Mouse (Mus musculus) MEL (cell line): ENCODE measurements around the gene Cyb5d1. TPM values are rescaled to one million over a fixed set of nuclear protein-coding genes. Genes with fewer than 3 reads are reported as not detected.
A peak's percentile ranks its signal among the peaks of the same experiment; 100 is the strongest.

Source experiments
- DNase-seq: peaks from one replicate; pipeline ENCODE4 v3.0.0; 2011; ENCODE audit warnings: low read depth, low spot score
- H3K27ac ChIP-seq: 2 replicates; pipeline ENCODE4 v1.5.1; 2012; ENCODE audit warnings: low read depth, mild to moderate bottlenecking, control low read depth, low read length, moderate library complexity; ENCODE audit not compliant: control insufficient read depth
- H3K27me3 ChIP-seq, 2 experiments: fragments of 150-350 bp in 1 of 2; sonication (generic) in 1 of 2; 2 replicates each; pipeline ENCODE4 v1.6.1; 2012; ENCODE audit warnings: low read length in 2 of 2, mild to moderate bottlenecking in 2 of 2, improper control_type of control experiment in 1 of 2, moderate library complexity in 1 of 2; ENCODE audit not compliant: insufficient read depth in 2 of 2, control insufficient read depth in 1 of 2
- H3K36me3 ChIP-seq, 2 experiments: 2 replicates each; pipeline ENCODE4 v1.6.1; 2012 to 2014; ENCODE audit warnings: low read length in 2 of 2, improper control_type of control experiment in 1 of 2, inconsistent platforms in 1 of 2, mild to moderate bottlenecking in 1 of 2; ENCODE audit not compliant: insufficient read depth in 2 of 2, control insufficient read depth in 1 of 2
- H3K4me1 ChIP-seq, 2 experiments: fragments of 150-350 bp in 1 of 2; sonication (generic) in 1 of 2; 2 replicates each; pipeline ENCODE4 v1.6.1; 2012; ENCODE audit warnings: low read length in 2 of 2, improper control_type of control experiment in 1 of 2, mild to moderate bottlenecking in 1 of 2; ENCODE audit not compliant: insufficient read depth in 2 of 2, control insufficient read depth in 1 of 2
- H3K4me3 ChIP-seq, 2 experiments: fragments of 150-350 bp in 1 of 2; sonication (generic) in 1 of 2; 2 replicates each; pipeline ENCODE4 v1.5.1; 2012; ENCODE audit warnings: low read depth in 2 of 2, low read length in 2 of 2, mild to moderate bottlenecking in 2 of 2, moderate library complexity in 2 of 2, control low read depth in 1 of 2, improper control_type of control experiment in 1 of 2; ENCODE audit not compliant: control insufficient read depth in 1 of 2, insufficient read depth in 1 of 2
- H3K79me2 ChIP-seq: 2 replicates; pipeline ENCODE4 v1.6.1; 2012; ENCODE audit warnings: mild to moderate bottlenecking, low read length, moderate library complexity; ENCODE audit not compliant: control insufficient read depth, poor library complexity, insufficient read depth
- H3K9ac ChIP-seq: 2 replicates; pipeline ENCODE4 v1.6.1; 2012; ENCODE audit warnings: low read depth, mild to moderate bottlenecking, control low read depth, low read length, moderate library complexity; ENCODE audit not compliant: control insufficient read depth, poor library complexity, severe bottlenecking
- H3K9me3 ChIP-seq: fragments of 150-350 bp; sonication (generic); replicated peaks from 2 replicates; pipeline ENCODE4 v1.6.1; 2012; ENCODE audit warnings: mild to moderate bottlenecking, low read length, improper control_type of control experiment, moderate library complexity; ENCODE audit not compliant: insufficient read depth
- BHLHE40 ChIP-seq: IDR thresholded peaks from 2 replicates; pipeline ENCODE4 v1.6.1; 2012; ENCODE audit warnings: low read depth, mild to moderate bottlenecking, inconsistent platforms, low read length, improper control_type of control experiment, borderline replicate concordance
- CHD1 ChIP-seq: IDR thresholded peaks from 2 replicates; pipeline ENCODE4 v1.6.1; 2012; ENCODE audit warnings: low read depth, mild to moderate bottlenecking, inconsistent platforms, low read length, improper control_type of control experiment
- CHD2 ChIP-seq: IDR thresholded peaks from 2 replicates; pipeline ENCODE4 v1.6.1; 2011; ENCODE audit warnings: low read length, improper control_type of control experiment
- CTCF ChIP-seq, 3 experiments: IDR thresholded peaks in 2 of 3; conservative IDR thresholded peaks in 1 of 3; 2 replicates each; pipeline ENCODE4 v1.5.1; 2011 to 2012; ENCODE audit warnings: low read length in 3 of 3, low read depth in 2 of 3, mild to moderate bottlenecking in 2 of 3, improper control_type of control experiment in 1 of 3, inconsistent platforms in 1 of 3, mixed read lengths in 1 of 3, moderate library complexity in 1 of 3; ENCODE audit not compliant: control insufficient read depth in 1 of 3, insufficient read depth in 1 of 3, poor library complexity in 1 of 3, severe bottlenecking in 1 of 3
- E2F4 ChIP-seq: IDR thresholded peaks from 2 replicates; pipeline ENCODE4 v1.6.1; 2011; ENCODE audit warnings: low read depth, low read length, improper control_type of control experiment, borderline replicate concordance
- EP300 ChIP-seq, 2 experiments: IDR thresholded peaks; 2 replicates each; pipeline ENCODE4 v1.6.1; 2011; ENCODE audit warnings: improper control_type of control experiment in 2 of 2, low read length in 2 of 2, low read depth in 1 of 2, mild to moderate bottlenecking in 1 of 2
- ETS1 ChIP-seq: IDR thresholded peaks from 2 replicates; pipeline ENCODE4 v1.6.1; 2012; ENCODE audit warnings: low read depth, mild to moderate bottlenecking, inconsistent platforms, low read length, improper control_type of control experiment, moderate library complexity
- HCFC1 ChIP-seq: IDR thresholded peaks from 2 replicates; pipeline ENCODE4 v1.6.1; 2012; ENCODE audit warnings: low read depth, mild to moderate bottlenecking, inconsistent platforms, low read length, improper control_type of control experiment, moderate library complexity
- KAT2A ChIP-seq: conservative IDR thresholded peaks from 2 replicates; pipeline ENCODE4 v1.6.1; 2012; ENCODE audit warnings: low read depth, low read length, improper control_type of control experiment, inconsistent platforms
- MAZ ChIP-seq: IDR thresholded peaks from 2 replicates; pipeline ENCODE4 v1.6.1; 2012; ENCODE audit warnings: low read depth, mild to moderate bottlenecking, inconsistent platforms, low read length, improper control_type of control experiment
- MEF2A ChIP-seq: IDR thresholded peaks from 2 replicates; pipeline ENCODE4 v1.6.1; 2014; ENCODE audit warnings: low read depth, mild to moderate bottlenecking, inconsistent platforms, low read length, improper control_type of control experiment; ENCODE audit not compliant: poor library complexity, insufficient replicate concordance, severe bottlenecking; ENCODE audit errors: extremely low read depth
- MYB ChIP-seq: IDR thresholded peaks from 2 replicates; pipeline ENCODE4 v1.6.1; 2011; ENCODE audit warnings: mild to moderate bottlenecking, low read depth, low read length, improper control_type of control experiment
- NELFE ChIP-seq: IDR thresholded peaks from 2 replicates; pipeline ENCODE4 v1.6.1; 2011; ENCODE audit warnings: low read depth, low read length, improper control_type of control experiment
- POLR2A ChIP-seq, 2 experiments: IDR thresholded peaks; 2 replicates each; pipeline ENCODE4 v1.6.1; 2011 to 2012; ENCODE audit warnings: low read length in 2 of 2, mild to moderate bottlenecking in 2 of 2, control low read depth in 1 of 2, improper control_type of control experiment in 1 of 2, low read depth in 1 of 2, moderate library complexity in 1 of 2; ENCODE audit not compliant: control insufficient read depth in 1 of 2, insufficient read depth in 1 of 2, poor library complexity in 1 of 2
- POLR2AphosphoS2 ChIP-seq: IDR thresholded peaks from 2 replicates; pipeline ENCODE4 v1.6.1; 2011; ENCODE audit warnings: low read length, improper control_type of control experiment
- RAD21 ChIP-seq: IDR thresholded peaks from 2 replicates; pipeline ENCODE4 v1.6.1; 2011; ENCODE audit warnings: mild to moderate bottlenecking, low read depth, low read length, improper control_type of control experiment
- RCOR1 ChIP-seq: IDR thresholded peaks from 2 replicates; pipeline ENCODE4 v1.6.1; 2012; ENCODE audit warnings: low read depth, mild to moderate bottlenecking, inconsistent platforms, low read length, improper control_type of control experiment
- SIN3A ChIP-seq: IDR thresholded peaks from 2 replicates; pipeline ENCODE4 v1.6.1; 2012; ENCODE audit warnings: low read length, improper control_type of control experiment, inconsistent platforms
- TAL1 ChIP-seq: IDR thresholded peaks from 2 replicates; pipeline ENCODE4 v1.6.1; 2012; ENCODE audit warnings: mild to moderate bottlenecking, inconsistent platforms, low read length, moderate library complexity, mixed read lengths
- TCF12 ChIP-seq: IDR thresholded peaks from 2 replicates; pipeline ENCODE4 v1.6.1; 2014; ENCODE audit warnings: low read depth, mild to moderate bottlenecking, inconsistent platforms, low read length, improper control_type of control experiment, moderate library complexity
- UBTF ChIP-seq: IDR thresholded peaks from 2 replicates; pipeline ENCODE4 v1.6.1; 2012; ENCODE audit warnings: low read depth, mild to moderate bottlenecking, inconsistent platforms, low read length, improper control_type of control experiment, moderate library complexity, borderline replicate concordance; ENCODE audit not compliant: insufficient read depth
- USF1 ChIP-seq: IDR thresholded peaks from 2 replicates; pipeline ENCODE4 v1.6.1; 2014; ENCODE audit warnings: low read depth, mild to moderate bottlenecking, inconsistent platforms, low read length, improper control_type of control experiment, moderate library complexity
- ZC3H11A ChIP-seq: IDR thresholded peaks from 2 replicates; pipeline ENCODE4 v1.6.1; 2012; ENCODE audit warnings: low read depth, mild to moderate bottlenecking, inconsistent platforms, low read length, improper control_type of control experiment
- ZKSCAN1 ChIP-seq: IDR thresholded peaks from 2 replicates; pipeline ENCODE4 v1.6.1; 2012; ENCODE audit warnings: low read depth, mild to moderate bottlenecking, inconsistent platforms, low read length, improper control_type of control experiment, moderate library complexity
- ZMIZ1 ChIP-seq: IDR thresholded peaks from 2 replicates; pipeline ENCODE4 v1.6.1; 2012; ENCODE audit warnings: low read depth, mild to moderate bottlenecking, inconsistent platforms, low read length, improper control_type of control experiment, moderate library complexity
- ZNF384 ChIP-seq: IDR thresholded peaks from 2 replicates; pipeline ENCODE4 v1.6.1; 2012; ENCODE audit warnings: low read depth, mild to moderate bottlenecking, inconsistent platforms, low read length, improper control_type of control experiment
- polyA plus RNA-seq, 2 experiments: library from polyadenylated mRNA; stranded (reverse) in 1 of 2; unstranded in 1 of 2; fragments of >175 nt in 1 of 2; fragments of >200 nt in 1 of 2; gene quantifications; 2 replicates each; pipeline versions ENCODE4 v1.2.1 to v1.2.4; 2012; ENCODE audit warnings: low replicate concordance in 2 of 2, low read depth in 1 of 2; ENCODE audit not compliant: insufficient read length in 2 of 2, insufficient read depth in 1 of 2, missing spikeins in 1 of 2
- total RNA-seq: library from RNA; depleted of rRNA; stranded (reverse); fragments of 300-350 nt; gene quantifications from 2 replicates; pipeline ENCODE4 v1.2.3, GENCODE M21; 2012

Cyb5d1 gene
- total and polyA plus RNA-seq, 3 experiments: 21.3 to 39.6 TPM; not detected in 1

DNA sequence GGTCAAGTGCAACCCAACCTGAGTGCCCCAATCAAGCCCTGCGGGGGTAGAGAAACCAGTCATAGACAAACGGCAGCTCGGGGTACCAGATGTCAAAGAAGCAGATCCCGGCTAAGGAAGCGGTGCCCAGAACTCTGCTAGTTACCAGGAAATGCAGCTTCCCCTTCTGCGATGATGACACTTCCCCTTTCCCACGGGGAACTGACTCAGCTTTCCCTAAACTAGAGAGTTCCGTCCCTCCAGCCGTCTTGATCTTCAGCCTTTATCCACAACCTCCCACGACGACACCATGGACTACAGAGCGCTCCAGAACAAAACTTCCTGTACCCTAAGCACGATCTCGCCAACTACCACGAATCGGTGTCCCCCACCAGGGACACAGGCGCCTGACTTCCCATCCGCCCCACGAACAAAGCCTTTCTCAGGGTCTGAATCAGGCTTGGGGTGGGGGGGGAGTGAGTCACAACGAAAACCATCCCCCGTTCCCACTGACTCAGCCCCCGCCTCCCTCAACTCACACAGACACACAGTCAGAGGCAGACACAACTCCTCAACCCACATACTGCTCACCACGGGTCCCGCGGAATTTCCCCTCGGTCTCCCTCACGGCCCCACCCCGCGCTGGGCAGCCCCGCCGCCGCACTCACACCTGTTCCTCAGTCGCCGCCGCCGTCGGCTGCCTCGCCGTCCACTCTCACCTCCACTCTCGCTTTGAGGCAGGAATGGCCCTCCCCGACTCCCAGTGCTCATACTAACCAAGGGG lies 15.1 kb upstream of the Cyb5d1 start (continued):
- peak; percentile 52 for TF ChIP-seq NELFE
- TF ChIP-seq POLR2A (IDR thresholded peaks at IDR 0.05; ENCODE audit: control insufficient read depth in 1 of 2, insufficient read depth in 1 of 2, low read depth in 1 of 2, low read length in 2 of 2, poor library complexity in 1 of 2): peak in 1 of 2 experiments; percentile 43; a peak in 2 of 4 replicates
- TF ChIP-seq MYB: no peak
- TF ChIP-seq USF1: no peak
- TF ChIP-seq MEF2A: no peak
- no peak for TF ChIP-seq ZC3H11A
- TF ChIP-seq CHD1: peak; percentile 64; the same call in 1 of the 2 replicates
- TF ChIP-seq BHLHE40: peak; percentile 49; the same call in 1 of the 2 replicates

DNA sequence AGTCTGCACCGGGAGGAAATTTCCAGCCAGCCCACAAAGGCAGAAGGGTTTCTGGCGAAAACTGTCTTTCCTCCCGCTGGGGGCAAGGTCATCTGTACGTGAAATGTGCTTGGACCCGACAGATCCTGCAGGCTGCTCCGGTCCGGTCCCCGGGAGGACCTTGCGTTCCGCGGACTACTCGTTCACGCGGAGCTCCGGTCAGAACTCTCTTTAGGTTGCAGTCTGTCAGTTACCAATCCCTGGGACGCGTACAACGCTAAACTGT lies 14.5 kb upstream of the Cyb5d1 start:
- H3K4me1 ChIP-seq: peaks cover 17 to 36% of the 10 kb centered on the region in 2 experiments
- TF ChIP-seq RAD21 (no peak), CHD2 (no peak), MAZ (no peak), POLR2A (IDR thresholded peaks at IDR 0.05; ENCODE audit: control insufficient read depth in 1 of 2, insufficient read depth in 1 of 2, low read depth in 1 of 2, low read length in 2 of 2, poor library complexity in 1 of 2) (no peak), HCFC1 (no peak), ZKSCAN1 (no peak), TAL1 (no peak), TCF12 (no peak)
- H3K27ac ChIP-seq: peak overlapping the region; percentile 91
- peak overlapping the region; percentile 62 to 79 for H3K4me3 ChIP-seq
- peaks cover 59% of the 10 kb centered on the region for H3K79me2 ChIP-seq
- no peaks in the 10 kb centered on the region for H3K9me3 ChIP-seq
- H3K27me3 ChIP-seq: no peaks in the 10 kb centered on the region
- H3K9ac ChIP-seq: peak overlapping the region; percentile 87
- H3K36me3 ChIP-seq: peaks cover 0 to 29% of the 10 kb centered on the region in 2 experiments; a peak in 3 of 4 replicates
- DNase-seq: no peak

DNA sequence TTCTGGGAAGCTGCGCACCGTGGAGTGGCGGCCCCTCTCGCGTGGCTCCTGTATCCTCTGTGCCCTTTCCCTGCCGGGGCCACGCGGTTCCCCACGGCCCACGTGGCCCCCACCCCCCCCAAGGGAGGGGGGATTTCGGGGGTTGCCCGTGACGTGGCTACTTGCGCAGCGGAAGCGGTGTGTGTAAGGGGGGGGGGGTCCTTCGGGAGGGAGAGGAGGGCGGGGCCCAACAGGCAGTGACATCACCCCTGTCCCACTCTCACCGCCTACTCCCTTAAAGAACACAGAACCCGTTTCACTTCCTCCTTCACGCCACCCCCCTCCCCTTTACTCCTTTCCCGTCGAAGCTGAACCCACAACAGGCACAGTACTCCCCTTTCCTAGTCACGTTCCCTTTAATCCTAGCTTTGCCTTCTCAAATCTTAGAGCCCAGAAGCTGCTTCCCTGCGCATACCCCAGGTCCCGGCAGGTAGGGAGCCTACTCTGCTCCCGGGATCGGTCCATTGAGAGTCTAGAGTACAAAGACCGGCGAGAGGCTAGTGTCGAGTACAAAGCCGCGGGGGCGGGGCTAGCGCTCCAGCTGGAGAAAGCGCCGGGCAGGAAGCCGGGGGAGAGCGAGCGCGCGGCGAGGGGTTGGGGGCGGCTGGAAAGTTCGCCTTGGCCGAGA lies 14.1 kb upstream of the Cyb5d1 start:
- H3K9ac ChIP-seq: peak overlapping the region; percentile 87
- peak overlapping the region; percentile 91 for H3K27ac ChIP-seq
- H3K4me3 ChIP-seq: peak overlapping the region; percentile 68 to 79
- H3K79me2 ChIP-seq: peaks cover 54% of the 10 kb centered on the region
- H3K27me3 ChIP-seq: no peaks in the 10 kb centered on the region
- peak; percentile 97 for DNase-seq
- no peaks in the 10 kb centered on the region for H3K9me3 ChIP-seq
- H3K4me1 ChIP-seq: peaks cover 17 to 33% of the 10 kb centered on the region in 2 experiments
- peaks cover 0 to 26% of the 10 kb centered on the region in 2 experiments; a peak in 3 of 4 replicates for H3K36me3 ChIP-seq
- TF ChIP-seq USF1 (peak; percentile 75), ZMIZ1 (no peak), POLR2AphosphoS2 (no peak), RCOR1 (no peak), ETS1 (peak; percentile 96), EP300 (IDR thresholded peaks at IDR 0.05; ENCODE audit: low read depth in 1 of 2, low read length in 2 of 2) (no peak; a peak in 1 of 4 replicates), ZNF384 (no peak), BHLHE40 (peak; percentile 72; the same call in 1 of the 2 replicates), UBTF (no peak; the same call in 1 of the 2 replicates), MAZ (peak; percentile 99), E2F4 (no peak), CTCF (IDR thresholded peaks at IDR 0.05 in 2 of 3, conservative IDR thresholded peaks at IDR 0.05 in 1 of 3; ENCODE audit: control insufficient read depth in 1 of 3, insufficient read depth in 1 of 3, low read depth in 2 of 3, low read length in 3 of 3, poor library complexity in 1 of 3, severe bottlenecking in 1 of 3) (0 out of 6 replicates have a peak, but pooled peaks of 1 of the 3 experiments have one; percentile 2), SIN3A (peak; percentile 94), KAT2A (no peak), RAD21 (no peak)
